Mouse (Mus musculus): Measurements from ENCODE around the gene Kiss1r.

GRCm38 (mm10) chr10:79933145-79933679 is 16.4 kb downstream of the Kiss1r start:
- TF ChIP-seq CTCF (IDR thresholded peaks at IDR 0.05) (no peak), EP300 (IDR thresholded peaks at IDR 0.05) (no peak)
